Mouse (Mus musculus): ENCODE measurements around the gene Nos2.
"Not testable (repeated sequence)": the region's sequence is repeated elsewhere in the genome, so short reads cannot be mapped to it uniquely, and the experiment has no call there.

Gene Nos2

DNA sequence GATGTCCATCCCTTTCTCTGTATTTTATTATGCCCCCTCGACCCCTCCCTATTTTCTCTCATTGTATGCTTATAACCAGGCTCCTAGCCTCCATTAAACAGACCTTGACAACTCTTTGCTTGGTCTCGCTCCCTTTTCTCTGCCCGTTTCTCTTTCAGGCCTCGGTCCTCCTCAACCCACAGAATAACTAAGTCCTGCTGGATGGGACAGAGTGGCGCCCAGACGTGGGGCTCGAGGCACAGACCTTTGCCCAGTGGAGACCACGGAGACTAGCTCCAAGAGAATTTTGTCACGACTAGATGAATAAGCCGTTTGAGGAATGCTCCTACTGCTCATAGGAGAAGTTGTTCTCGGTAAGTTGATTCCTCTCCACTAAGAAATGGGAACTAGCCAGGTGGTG, 68.6 kb downstream of the Nos2 start:
- not testable (repeated sequence) for DNase-seq (ENCODE audit: low spot score in 2 of 2)

DNA sequence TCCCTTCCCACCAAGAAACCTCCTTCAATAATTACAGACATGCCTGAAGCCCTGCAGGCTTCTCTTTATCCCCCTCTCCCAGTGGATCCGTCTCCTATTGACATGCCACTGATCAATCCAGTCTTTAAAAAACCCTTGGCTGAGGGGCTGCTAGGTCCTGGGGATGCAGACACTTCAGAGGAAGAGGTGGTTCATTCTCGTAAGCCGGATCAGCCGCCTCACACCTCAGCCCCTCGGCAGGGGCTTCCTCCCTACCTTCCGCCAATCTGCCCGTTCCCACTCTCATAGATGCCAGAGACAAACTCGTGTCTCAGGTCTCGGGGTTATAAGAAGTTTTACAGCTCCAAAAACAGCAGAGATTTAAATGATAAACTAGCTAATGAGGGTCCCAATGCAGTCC, 69.5 kb downstream of the Nos2 start:
- no peak for DNase-seq (ENCODE audit: low spot score in 2 of 2)

DNA sequence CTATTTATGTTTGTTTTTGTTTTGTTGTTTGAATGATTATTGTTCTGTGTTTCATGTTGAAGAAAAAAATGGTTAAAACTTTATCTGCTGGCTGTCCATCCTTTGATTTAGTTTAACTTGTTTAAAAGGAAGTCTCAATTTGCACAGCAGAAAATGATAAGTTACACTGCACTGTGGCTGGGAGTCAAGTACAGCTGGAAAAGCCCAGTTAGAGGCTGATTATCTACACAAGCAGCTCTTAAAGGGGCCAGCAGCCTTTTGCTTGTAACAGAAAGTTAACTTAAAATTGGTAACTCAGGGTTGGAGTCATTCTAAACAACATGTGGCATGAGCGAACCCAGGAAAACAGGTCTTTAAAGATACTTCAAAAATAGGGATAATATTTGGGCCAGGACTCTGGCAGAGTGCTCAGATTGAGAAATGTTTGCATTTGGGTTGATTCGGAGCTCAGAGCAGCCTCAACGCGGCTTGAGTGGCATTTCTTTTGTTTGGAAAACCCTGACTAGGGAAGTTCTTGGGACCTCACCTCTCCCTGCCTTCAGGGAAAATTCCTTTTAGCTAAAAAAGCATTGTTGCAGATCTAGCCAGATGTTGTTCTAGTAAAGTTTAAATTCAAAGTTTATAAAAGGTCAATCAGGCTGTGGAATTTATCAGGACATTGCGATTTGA, 70.4 kb downstream of the Nos2 start:
- DNase-seq (ENCODE audit: low spot score in 2 of 2) = not testable (repeated sequence)

DNA sequence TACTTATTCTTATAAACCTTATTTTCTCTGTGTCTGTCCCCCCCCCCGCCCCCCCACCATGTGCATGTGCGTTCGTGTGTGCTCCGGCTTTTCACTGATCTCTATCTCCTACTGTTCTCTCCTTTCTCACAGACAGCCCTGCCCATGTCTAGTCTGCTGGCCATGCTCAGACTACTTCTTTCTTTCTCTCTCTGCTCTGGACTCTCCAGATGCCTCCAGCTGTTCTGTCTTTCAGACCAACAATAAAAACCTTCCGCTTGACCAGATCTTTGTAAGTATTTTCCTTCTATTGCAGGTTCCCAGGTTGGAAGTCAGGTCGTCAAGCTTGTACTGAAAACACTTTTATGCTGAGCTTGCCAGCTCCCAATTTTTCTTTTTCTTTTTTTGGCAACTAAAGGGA, 78.5 kb downstream of the Nos2 start:
- DNase-seq (ENCODE audit: low spot score in 2 of 2) = no peak

DNA sequence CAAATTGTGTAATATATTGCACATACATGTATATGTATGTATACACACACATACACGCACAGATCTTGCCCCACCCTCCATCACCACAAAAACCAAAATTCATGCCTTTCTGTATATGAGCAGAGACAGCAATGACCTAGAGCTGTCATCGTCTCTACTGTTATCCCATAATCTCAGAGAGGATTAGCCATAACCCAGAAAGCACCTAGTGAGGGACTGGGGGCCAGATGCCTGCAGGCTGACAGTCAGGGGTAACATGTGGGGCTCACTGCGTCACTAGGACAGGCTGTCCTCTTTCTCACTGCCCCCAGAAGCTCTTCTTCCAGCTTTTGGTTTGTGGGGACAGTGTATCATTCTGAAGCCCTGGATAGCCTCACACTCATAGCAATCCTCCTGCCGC, 81.3 kb downstream of the Nos2 start:
- DNase-seq (ENCODE audit: low spot score in 2 of 2) = no peak

DNA sequence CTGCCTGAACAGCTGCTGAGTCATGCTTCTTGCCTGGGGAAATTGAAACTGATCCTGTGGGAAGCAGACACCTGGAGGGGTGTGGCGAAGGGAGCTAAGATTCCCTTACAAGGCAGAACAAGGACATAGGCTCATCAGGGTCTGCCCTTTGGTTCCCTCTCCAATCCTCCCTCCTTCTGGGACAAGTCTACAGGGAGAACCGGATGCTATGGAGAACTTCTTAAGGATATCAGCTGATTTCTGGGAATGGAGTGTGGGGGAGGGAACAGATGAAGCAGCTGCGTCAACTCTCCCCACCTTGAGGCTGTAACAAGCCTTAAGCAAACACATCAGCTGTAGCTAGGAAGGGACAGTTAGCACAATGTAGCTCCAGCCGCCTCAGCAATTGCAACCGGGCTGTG, 82.0 kb downstream of the Nos2 start:
- DNase-seq (ENCODE audit: low spot score in 2 of 2) = no peak

DNA sequence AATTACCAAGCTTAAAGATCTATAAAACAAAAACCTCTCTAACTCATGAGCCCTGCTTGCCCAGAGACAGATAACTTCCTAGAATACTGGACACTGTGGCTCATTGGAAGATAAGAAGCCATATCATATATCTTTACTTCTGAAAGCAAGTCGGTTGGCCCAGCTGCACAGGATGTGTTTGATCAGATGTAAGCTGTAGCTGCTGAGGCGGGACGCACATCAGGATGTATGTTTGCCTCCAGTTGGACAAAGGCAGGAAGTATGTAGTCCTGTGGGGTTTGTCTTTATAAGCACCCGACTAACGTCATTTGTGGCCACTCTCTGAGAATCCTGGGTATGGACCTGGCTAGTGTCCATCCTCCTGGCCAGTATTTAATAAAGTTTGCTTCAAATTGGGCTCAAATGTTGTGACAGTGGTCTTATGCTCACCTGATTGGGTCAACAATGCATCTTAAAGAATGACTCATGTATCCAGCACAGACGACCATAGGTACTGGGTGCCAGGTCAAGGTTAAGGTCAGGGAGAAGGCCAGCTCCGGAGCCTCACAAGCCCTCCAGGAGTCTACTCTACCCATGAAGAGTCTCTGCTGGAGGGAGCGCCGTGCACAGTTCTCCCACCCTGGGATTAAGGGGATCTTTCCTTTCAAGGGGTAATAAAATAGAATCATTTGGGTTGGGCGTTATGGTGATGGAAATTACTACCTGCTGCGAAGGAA, 82.6 kb downstream of the Nos2 start:
- DNase-seq (ENCODE audit: low spot score in 2 of 2) = no peak

DNA sequence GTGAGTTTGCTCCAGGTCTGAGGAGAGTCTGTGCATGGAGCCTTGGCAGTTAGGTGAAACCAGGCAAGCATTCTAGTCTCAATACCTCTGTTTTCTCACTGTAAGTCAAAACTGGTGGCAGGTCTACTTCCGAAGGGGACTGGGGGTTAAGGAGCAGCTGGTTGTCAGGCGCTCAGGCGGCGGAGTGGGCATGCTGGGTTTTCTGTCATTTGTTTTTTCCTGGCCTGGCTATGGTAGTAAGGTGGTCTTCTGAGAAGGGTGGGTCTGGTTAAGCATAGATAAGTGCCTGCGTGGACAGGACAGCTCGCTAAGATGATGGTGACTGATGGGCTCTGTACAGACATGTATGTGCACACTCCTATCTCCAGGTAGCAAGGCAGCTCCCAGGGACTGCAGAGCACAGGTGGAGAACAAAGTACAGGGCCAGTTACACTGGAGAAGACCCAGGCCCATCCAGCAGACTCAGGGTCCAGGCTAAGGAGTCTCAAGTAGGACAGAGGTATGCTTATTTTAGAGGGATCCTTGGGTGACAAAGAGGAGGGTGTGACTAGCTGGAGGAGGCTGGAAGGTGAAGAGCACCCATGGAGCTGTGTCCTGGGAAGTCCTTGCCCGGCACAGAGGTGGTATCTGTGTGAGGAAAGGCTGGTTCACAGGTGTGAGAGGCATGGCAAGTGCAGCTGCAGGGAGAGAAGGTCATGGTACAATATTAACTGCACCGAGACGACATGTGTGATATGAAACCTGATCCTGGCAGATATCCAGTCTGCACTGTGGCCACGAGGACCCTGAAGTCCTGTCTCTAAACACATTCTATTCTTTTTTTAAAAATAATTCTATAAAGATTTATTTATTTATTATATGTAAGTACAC, 83.4 kb downstream of the Nos2 start:
- DNase-seq (ENCODE audit: low spot score in 2 of 2) = no peak

DNA sequence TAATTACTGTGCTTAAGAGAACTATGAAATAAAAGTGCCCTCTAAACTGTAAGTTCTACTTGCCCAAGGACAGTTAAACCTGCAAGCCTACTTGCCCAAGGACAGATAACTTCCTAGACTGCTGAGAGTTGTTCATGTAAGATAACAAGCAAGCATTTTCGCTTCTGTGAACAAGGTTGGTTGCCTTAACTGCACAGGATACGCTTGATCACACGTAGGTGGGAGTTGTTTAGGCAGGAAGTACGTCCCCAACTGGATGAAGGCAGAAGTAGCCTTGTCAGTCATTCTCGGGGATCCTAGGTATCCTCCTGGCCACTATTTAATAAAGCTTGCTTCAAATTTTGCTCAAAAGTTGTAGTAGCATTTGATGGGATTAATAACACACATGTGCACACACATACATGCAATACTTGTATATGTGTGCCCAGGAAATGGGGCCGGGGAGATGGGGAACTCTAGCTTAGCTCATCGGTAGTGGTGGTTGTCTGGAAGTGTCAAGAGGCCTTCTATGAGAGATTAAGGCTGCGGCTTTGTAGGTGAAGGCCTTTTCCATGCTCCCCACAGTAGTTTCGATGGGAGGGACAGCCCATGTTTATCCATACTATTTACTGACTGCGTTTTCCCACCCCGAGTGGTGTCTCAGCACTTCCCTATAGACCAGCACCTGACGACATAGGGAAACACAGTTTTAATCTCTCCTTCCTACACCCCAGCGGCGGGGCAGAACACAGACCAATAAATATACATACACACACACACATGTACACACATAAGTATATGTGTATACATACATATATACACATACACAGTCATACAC, 85.2 kb downstream of the Nos2 start:
- DNase-seq (ENCODE audit: low spot score in 2 of 2) = no peak

DNA sequence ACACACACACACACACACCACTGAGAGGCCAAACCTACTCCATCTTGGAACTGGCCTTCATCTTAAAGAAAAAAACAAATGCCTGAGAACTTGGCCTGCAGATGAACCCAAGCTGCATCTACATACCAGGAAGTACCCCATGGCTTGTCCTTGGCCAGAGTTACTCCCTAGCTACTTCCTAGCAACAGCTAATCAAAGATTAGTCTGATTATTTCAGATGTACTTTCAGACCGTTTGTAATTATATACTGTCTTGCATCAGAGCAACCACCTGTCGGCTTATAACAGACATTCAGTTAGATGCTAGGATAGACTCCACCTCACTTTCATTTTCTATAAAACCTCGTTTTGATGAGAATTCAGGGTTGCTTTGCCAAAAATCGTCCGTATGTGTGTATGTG, 85.8 kb downstream of the Nos2 start:
- DNase-seq (ENCODE audit: low spot score in 2 of 2) = no peak

DNA sequence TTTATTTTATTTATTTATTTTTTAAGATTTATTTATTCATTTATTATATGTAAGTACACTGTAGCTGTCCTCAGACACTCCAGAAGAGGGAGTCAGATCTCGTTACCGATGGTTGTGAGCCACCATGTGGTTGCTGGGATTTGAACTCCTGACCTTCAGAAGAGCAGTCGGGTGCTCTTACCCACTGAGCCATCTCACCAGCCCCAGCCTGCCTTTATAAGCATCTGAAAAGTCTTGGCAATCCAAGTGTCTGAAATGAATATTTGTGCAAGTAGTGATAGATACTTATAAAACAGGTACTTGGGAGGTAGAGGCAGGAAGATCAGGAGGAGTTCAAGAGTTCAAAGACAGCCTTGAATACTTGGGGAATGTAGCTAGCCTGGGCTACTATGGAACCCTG, 86.8 kb downstream of the Nos2 start:
- DNase-seq (ENCODE audit: low spot score in 2 of 2) = not testable (repeated sequence)

DNA sequence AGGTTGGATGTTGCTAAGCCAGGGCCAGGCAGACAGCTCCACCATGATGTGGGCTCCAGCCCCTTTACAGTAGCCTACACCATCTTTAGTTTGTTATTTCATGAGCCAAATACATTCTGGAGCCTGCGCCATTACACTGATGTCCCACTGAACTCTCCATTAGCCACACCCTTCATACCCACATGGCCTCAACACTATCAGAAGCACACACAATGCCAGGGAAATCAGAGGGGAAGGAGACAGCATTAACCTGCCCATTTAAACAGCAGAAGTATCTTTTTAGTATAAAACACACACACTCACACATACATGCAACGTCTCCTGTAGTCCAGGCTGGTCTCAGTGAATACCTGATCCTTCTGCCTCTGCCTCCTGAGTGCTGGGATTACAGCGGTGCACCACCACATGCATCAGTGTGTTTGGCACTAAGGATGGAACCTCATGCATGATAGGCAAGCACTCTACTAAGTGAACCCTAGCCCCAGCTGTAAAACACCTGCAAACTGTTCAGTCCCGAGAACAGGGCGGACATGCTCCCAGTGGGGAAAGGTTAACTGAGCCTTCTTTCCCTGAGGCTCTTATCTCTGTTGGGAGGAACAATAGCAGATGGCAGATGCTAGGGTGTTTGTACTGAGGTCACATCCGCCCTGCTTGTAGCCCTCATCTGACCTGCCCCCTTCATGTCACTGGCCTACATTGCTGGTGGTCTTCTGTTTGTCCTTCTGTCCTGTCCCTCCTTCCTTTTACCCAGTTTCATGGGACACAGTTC, 87.6 kb downstream of the Nos2 start:
- no peak for DNase-seq (ENCODE audit: low spot score in 2 of 2)

DNA sequence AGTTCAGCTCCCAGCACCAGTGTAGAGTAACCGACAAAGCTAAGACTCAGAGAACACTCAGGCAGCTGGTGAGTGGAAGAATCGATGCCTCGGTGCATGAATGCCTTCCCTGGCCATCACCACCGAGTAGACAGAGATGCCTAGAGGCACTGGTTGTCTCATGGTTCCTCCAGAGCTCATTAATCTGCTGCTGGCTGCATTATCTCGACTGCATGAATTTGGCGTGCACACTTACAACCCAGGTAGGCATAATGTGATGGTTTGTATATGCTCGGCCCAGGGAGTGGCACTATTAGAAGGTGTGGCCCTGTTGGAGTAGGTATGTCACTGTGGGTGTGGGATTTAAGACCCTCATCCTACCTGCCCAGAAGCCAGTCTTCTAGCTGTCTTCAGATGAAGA, 88.3 kb downstream of the Nos2 start:
- no peak for DNase-seq (ENCODE audit: low spot score in 2 of 2)
